Mouse (Mus musculus): ENCODE measurements around the gene Tnfrsf8.

GRCm38 (mm10) chr4:145233487-145234228 is 81.3 kb downstream of the Tnfrsf8 start:
- TF ChIP-seq CTCF (IDR thresholded peaks at IDR 0.05; ENCODE audit: low read depth) (no peak), EP300 (IDR thresholded peaks at IDR 0.05; ENCODE audit: low read depth) (no peak)

Measured in liver, embryonic 14.5 days (tissue).